Mouse (Mus musculus) heart, postnatal 0 days (tissue): ENCODE results near the gene Fez2. TPM values are rescaled to one million over a fixed set of nuclear protein-coding genes. Genes with fewer than 3 reads are reported as not detected.

ENCODE experiments used
- ATAC-seq: fragments of 200-750 bp; cut with Nextera tagmentation; 2 replicates; pipeline ENCODE4 v1.8.0; 2017; ENCODE audit warnings: low read depth, moderate number of reproducible peaks, moderate library complexity; ENCODE audit not compliant: insufficient read depth
- DNase-seq: peaks from one replicate; pipeline ENCODE4 v3.0.0-alpha.2; 2016; ENCODE audit warnings: low spot score
- H3K27ac ChIP-seq: fragments of 300-500 bp; sonication (generic); 2 replicates; pipeline ENCODE4 v1.5.1; 2014; ENCODE audit warnings: low read depth, mild to moderate bottlenecking
- H3K27me3 ChIP-seq: fragments of 300-500 bp; sonication (generic); 2 replicates; pipeline ENCODE4 v1.6.1; 2014; ENCODE audit warnings: low read length, mixed read lengths; ENCODE audit not compliant: control insufficient read depth, insufficient read depth
- H3K36me3 ChIP-seq: fragments of 300-500 bp; sonication (generic); replicated peaks from 2 replicates; pipeline ENCODE4 v1.6.1; 2014; ENCODE audit warnings: low read length, mixed read lengths; ENCODE audit not compliant: control insufficient read depth, insufficient read depth
- H3K4me1 ChIP-seq: fragments of 300-500 bp; sonication (generic); 2 replicates; pipeline ENCODE4 v1.6.1; 2014; ENCODE audit warnings: antibody characterized with exemption; ENCODE audit not compliant: control insufficient read depth, insufficient read depth
- H3K4me2 ChIP-seq: fragments of 300-500 bp; sonication (generic); 2 replicates; pipeline ENCODE4 v1.6.1; 2014; ENCODE audit warnings: low read depth, mild to moderate bottlenecking, low read length, moderate library complexity
- H3K4me3 ChIP-seq: fragments of 300-500 bp; sonication (generic); 2 replicates; pipeline ENCODE4 v1.5.1; 2014; ENCODE audit warnings: low read depth, low read length
- H3K9ac ChIP-seq: fragments of 300-500 bp; sonication (generic); replicated peaks from 2 replicates; pipeline ENCODE4 v1.6.1; 2014; ENCODE audit warnings: low read depth, low read length, mixed read lengths
- H3K9me3 ChIP-seq: fragments of 300-500 bp; sonication (generic); replicated peaks from 2 replicates; pipeline ENCODE4 v1.6.1; 2016; ENCODE audit warnings: low read length; ENCODE audit not compliant: control insufficient read depth
- CTCF ChIP-seq: IDR thresholded peaks from 2 replicates; pipeline ENCODE4 v1.5.1; 2016; ENCODE audit warnings: antibody characterized with exemption, control low read depth, low read depth
- EP300 ChIP-seq: IDR thresholded peaks from 2 replicates; pipeline ENCODE4 v1.6.1; 2016; ENCODE audit warnings: antibody characterized with exemption, low read depth
- WGBS: fragments of 180-500 bp; shearing (Covaris S2); extraction: QIAGEN DNeasy Blood & Tissue Kit; methylation state at CpG from one replicate; pipeline ENCODE4 v1.1.7; 2014; 5-methylcytosine and 5-hydroxymethylcytosine counted together
- polyA plus RNA-seq: library from polyadenylated mRNA; unstranded; fragments of >200 nt; fragmentation: Nextera tagmentation; extraction: Ambion mirVana; gene quantifications from 2 replicates; pipeline ENCODE4 v1.2.1, GENCODE M21; 2015
- total RNA-seq: library from RNA; depleted of rRNA; stranded (reverse); fragments of >200 nt; gene quantifications from 2 replicates; pipeline ENCODE4 v1.2.3, GENCODE M21; 2014; ENCODE audit warnings: low replicate concordance

Fez2 gene
- total and polyA plus RNA-seq, 2 experiments from 2014 or later = 65.6 to 72.3 TPM

GRCm38 (mm10) chr17:78389573-78389972, 28.4 kb downstream of the Fez2 start:
- Histone ChIP-seq H3K36me3 (peaks cover 4% of the 10 kb centered on the region; the same call in 1 of the 2 replicates), H3K9ac (no peak overlapping the region), H3K27me3 (no peaks in the 10 kb centered on the region), H3K4me3 (no peak overlapping the region), H3K4me1 (no peaks in the 10 kb centered on the region), H3K27ac (no peak overlapping the region), H3K4me2 (no peak overlapping the region), H3K9me3 (no peaks in the 10 kb centered on the region)
- TF ChIP-seq CTCF (no peak), EP300 (no peak)
- DNase-seq = no peak
- 83% methylated on average over 5 of the region's 5 CpGs for WGBS
- ATAC-seq = no peak

GRCm38 (mm10) chr17:78388101-78388847, 29.7 kb downstream of the Fez2 start:
- H3K27ac ChIP-seq = no peak overlapping the region
- H3K4me2 ChIP-seq = no peak overlapping the region
- no peaks in the 10 kb centered on the region for H3K27me3 ChIP-seq
- no peak for DNase-seq
- no peak overlapping the region for H3K9ac ChIP-seq
- H3K9me3 ChIP-seq = no peaks in the 10 kb centered on the region
- no peak overlapping the region for H3K4me3 ChIP-seq
- H3K36me3 ChIP-seq = peaks cover 17% of the 10 kb centered on the region
- 67% methylated on average over 9 of the region's 9 CpGs for WGBS
- H3K4me1 ChIP-seq = no peaks in the 10 kb centered on the region
- ATAC-seq = peak; percentile 60; the same call in 1 of the 2 replicates
- TF ChIP-seq EP300 (no peak), CTCF (no peak)

- 50% methylated on average over 9 of the region's 9 CpGs for WGBS
- H3K27me3 ChIP-seq = no peaks in the 10 kb centered on the region
- no peaks in the 10 kb centered on the region for H3K9me3 ChIP-seq
- TF ChIP-seq EP300 (no peak), CTCF (no peak)
- H3K36me3 ChIP-seq = peaks cover 23% of the 10 kb centered on the region
- no peak overlapping the region for H3K9ac ChIP-seq
- H3K4me3 ChIP-seq = no peak overlapping the region
- ATAC-seq = no peak
- no peak overlapping the region for H3K4me2 ChIP-seq
- no peak overlapping the region for H3K27ac ChIP-seq
- DNase-seq = no peak
- H3K4me1 ChIP-seq = no peaks in the 10 kb centered on the region
Measured at GRCm38 (mm10) chr17:78387665-78388064, 30.3 kb downstream of the Fez2 start.

GRCm38 (mm10) chr17:78382321-78382720, 35.6 kb downstream of the Fez2 start:
- TF ChIP-seq EP300 (no peak), CTCF (no peak)

GRCm38 (mm10) chr17:78379730-78380245, 38.2 kb downstream of the Fez2 start:
- H3K9ac ChIP-seq = no peak overlapping the region
- H3K4me2 ChIP-seq = no peak overlapping the region
- no peaks in the 10 kb centered on the region for H3K9me3 ChIP-seq
- H3K4me1 ChIP-seq = no peaks in the 10 kb centered on the region
- TF ChIP-seq EP300 = no peak
- WGBS = 90% methylated on average over 11 of the region's 11 CpGs
- H3K27ac ChIP-seq = no peak overlapping the region
- DNase-seq = no peak
- ATAC-seq = no peak
- H3K36me3 ChIP-seq = peaks cover 51% of the 10 kb centered on the region
- no peaks in the 10 kb centered on the region for H3K27me3 ChIP-seq
- no peak overlapping the region for H3K4me3 ChIP-seq

More at GRCm38 (mm10) chr17:78382321-78382720, 35.6 kb downstream of the Fez2 start:
- Histone ChIP-seq H3K27me3 (no peaks in the 10 kb centered on the region), H3K36me3 (peaks cover 48% of the 10 kb centered on the region), H3K4me3 (no peak overlapping the region), H3K9ac (no peak overlapping the region), H3K4me2 (no peak overlapping the region), H3K27ac (no peak overlapping the region), H3K9me3 (no peaks in the 10 kb centered on the region), H3K4me1 (no peaks in the 10 kb centered on the region)
- 92% methylated on average over 3 of the region's 3 CpGs for WGBS
- ATAC-seq (no peak), DNase-seq (no peak)
